Mouse (Mus musculus) right cerebral cortex, postnatal 25 days (tissue): ENCODE results near the gene Rnf19b.

Experiments used
- DNase-seq: peaks from one replicate; pipeline ENCODE4 v3.0.0; 2022

Rnf19b gene

DNA sequence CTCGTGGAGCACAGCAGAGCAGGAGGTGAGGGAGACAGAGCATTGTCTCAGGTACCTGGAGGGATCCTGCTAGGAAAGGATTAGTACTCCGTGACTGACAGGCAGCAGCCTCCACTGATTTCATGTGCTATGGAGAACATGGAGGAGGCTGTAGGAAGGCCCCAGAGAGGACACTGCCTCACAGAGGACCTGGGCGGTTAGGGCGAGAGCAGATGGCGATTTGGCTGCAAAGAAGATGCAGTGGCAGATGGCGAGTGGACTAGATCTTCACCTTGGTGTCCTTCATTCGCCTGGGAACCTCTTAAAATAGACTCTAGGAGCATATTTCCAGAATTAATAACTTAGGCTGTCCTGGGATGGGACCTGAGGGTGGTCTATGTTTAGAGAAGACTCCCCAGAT, 23.0 kb downstream of the Rnf19b start:
- no peak for DNase-seq

DNA sequence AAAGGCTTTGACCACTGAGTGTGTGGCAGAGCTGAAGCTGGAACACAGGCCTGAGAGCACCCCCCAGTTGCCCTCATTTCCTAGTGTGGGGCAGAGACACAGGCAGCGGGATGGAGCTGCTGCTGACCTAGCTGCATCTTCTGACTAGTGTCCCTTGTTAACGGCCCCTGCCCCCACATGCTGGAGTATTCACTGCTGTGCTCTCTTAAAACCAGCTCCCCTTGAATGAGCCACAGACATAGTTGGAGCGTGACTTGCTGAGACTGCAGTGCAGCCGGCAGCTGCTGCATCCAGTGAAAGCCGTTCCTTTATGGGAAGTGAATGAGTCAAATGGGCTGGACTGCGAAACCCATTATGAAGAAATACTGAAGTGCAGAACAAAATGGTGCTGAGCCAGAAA, 23.4 kb downstream of the Rnf19b start:
- DNase-seq, result peak; percentile 16

DNA sequence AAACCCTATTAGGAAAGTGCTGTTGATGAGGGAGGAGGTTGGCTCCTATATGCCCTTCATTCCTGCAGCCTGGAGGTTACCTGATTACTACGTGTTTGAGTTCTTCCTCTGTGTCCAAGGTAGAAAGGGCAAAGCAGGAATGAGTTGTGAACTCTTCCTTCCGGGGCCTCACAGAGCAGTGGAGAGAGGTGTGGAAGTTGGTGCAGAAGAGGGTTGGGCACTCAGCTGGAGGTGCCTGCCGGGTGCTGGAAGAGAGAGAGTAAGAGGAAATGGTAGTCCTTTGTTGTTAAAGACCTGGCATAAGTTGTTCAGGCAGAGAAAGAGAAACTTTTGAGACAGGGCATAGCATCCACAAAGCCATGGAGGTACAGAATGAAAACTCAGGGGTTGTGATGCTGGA, 23.9 kb downstream of the Rnf19b start:
- DNase-seq, result no peak

DNA sequence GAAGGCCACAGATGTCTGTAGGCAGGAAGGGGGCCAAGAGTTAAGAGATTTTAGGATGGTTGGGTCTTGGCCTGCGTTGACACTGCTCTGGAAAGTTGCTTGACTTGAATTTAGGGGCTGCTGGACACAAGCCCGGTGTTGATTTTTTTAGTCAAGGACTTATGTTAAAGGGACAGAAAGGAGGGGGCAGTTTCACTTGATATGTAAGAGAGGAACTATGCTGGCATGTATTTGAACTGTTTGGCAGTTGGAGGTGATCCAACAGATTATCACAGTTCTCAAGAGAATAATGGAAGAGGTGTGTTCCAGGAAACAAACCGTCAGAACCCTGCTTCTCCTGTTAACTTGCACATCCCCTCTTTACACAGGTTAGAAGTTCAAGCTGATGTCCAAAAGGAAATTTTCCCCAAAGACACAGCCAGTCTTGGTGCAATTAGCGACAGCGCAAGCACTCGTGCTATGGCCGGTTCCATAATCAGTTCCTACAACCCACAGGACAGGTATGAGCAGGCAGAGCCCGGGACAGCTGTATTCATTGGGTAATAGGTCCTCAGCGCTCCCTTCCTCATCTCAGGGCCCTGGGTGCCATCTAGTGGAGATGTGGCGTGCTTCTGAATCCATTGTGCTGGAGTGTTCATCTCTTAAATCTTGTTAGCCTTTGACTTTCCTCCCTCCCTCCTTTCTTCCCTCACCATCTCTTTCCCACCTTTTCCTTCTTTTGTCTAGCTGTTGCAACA, 24.5 kb downstream of the Rnf19b start:
- peak; percentile 54 for DNase-seq

DNA sequence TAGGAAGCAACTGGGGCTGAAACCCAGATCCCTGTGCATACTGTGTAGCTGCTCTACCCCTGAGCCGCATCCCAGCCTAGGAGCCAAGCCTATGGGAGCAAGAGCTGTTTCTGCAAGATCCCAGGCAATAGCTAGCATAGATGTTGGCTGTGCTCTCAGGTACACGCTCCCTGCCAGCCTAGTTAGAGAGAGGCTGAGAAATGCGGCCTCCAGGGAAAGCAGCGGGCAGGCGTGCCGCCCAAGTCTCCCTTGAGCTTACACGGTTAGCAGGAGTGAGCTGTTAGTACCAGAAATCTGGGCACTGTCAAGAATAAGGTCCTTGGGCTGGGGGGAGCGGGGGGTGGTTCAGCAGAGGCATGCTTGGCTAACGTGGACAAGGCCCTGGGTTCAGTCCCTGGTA, 26.8 kb downstream of the Rnf19b start:
- no peak for DNase-seq

DNA sequence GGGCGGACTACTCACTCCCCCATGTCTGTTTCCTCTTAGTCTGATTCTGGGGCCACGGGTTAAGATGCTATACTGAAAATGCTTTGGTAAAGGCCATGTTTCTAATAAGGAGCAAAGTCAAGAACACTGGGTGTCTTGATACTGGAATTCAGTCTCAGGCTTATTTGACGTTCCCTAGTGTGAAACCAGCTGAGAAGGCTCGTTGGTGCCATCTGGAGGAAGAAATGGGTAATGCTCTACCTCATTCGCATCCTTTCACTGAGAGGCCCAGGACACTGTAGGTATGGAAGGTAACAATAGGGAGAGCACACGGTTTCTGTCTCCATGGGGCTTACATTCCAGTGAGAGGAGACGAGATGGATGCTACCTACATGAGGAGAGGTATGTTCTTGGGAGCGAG, 28.0 kb downstream of the Rnf19b start:
- DNase-seq, result peak; percentile 55

DNA sequence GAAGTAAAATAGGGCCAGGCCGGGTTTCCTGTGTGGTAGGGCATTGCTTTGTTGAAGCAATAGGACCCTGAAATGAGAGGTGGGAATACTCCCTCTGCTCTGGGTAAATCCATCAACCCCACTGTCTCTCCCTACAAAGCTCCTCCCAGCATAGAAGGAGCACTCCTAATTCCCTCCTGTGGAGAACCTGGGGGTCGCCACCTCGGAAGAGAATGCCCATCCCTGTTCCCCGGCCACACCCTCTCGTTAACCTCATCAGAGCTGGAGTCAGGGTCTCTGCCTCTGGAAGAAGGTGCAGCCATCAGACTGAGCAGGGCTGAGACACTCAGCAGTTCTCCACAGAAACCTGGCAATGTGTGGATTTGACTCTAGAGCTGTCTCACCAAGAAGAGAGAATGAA, 29.8 kb downstream of the Rnf19b start:
- no peak for DNase-seq

DNA sequence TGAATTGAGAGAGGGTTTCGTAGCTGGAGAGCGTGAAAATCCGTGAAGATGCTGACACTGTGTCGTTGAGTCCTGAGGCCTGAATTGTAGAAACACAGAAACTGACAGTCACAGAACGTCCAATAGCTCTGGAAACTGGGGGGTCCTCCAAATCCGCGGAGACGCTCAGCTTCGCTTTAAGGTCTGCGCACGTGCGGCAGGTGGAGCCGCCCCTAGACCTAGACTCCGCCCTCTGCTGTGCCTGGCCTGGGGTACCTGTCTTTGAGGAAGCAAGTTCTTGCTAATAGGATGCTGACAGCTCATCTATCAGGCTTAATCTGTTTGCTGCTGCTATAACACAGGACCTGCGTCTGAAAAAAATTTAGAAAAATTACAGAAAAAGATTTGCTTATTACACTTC, 37.2 kb downstream of the Rnf19b start:
- no peak for DNase-seq

DNA sequence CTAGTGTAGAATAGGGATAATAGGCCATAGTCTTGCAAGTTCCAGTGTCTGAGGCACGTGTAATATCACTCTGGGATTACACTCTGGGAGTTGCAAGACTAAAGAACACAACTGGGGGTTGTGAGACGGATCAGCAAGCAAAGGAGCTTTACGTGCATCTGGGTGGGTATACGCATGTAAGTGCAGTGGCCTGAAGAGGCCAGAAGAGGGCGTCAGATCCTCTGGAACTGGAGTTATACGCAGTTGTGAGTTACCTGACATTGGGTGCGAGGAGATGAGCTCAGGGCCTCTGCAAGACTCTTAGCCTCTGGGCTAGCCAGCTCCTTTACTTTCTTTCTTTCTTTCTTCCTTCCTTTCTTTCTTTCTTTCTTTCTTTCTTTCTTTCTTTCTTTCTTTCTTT, 38.9 kb downstream of the Rnf19b start:
- DNase-seq, result no peak

DNA sequence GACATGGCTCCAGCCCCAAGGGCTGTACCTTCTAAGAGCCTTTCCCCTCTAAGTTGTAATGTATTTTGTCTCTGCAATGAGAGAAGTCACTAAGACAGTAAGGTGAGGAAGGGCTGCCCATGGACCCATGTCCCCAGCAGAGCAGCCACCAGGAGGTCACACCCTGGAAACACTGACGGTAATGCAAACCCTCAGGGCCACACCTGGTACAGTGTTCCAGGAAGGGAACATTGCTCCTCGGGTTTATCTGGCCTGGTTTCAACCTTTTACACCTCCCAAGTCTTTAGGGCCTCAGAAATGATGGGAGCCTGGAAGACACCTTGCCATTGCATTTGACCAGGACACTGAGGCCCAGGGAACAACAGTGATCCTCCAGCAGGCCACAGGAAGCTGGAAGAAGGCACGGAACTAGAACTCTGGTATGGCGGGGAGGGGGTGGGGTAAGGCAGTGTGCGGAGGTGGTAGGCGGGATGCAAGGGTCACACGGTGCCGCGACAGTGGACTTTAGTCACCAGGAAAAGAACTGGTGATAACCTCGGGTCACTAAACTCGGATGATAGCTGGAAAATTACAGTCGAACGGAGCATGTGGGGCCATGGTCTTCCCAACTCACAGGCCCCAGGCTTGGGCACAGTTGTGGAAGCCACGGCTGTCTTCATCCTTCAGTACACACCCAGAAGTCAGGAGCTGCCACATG, 44.2 kb downstream of the Rnf19b start:
- no peak for DNase-seq

DNA sequence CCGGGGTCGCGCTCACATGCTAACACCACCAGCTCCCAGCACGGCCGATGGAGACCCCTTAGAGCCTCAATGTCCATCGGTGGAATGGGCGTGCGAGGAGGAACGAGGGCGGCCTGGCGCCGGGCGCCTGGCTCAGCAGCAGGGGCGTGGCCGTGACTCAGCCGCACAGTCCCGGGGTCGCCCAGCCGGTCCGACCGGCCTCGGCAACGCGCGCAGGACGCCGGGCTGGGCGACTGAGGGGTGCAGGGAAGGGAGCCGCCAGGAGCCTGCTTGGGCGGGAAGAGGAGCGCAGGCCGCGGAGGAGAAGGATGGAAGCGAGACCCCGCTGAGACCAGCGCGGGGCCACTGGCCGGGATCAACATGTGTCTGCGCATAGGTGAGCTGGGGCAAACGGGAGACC, 47.3 kb downstream of the Rnf19b start, which contains the start of gene Tmem54:
TSS of gene Tmem54 (plus strand) at position 193 of the 400 bp plus-strand sequence.
- no peak for DNase-seq

DNA sequence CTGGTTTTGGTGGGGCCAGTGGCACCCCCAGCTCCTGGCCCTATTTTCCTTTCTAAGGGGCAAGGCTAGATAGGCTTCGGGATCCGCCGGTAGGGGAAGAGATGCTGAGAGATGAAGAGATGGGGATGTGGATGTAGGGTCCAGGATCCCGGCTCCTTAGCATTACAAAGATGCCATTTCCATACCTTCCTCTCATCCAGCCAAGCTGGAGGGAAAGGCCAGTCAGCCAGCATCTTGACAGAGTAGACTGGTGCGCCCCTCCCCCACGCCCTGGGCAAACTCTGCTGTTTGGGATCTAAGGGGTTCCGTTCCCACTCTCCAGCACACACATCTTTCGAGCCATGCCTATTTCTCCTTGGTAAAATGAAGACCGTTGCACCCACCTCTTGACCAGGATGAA, 48.0 kb downstream of the Rnf19b start:
- no peak for DNase-seq

DNA sequence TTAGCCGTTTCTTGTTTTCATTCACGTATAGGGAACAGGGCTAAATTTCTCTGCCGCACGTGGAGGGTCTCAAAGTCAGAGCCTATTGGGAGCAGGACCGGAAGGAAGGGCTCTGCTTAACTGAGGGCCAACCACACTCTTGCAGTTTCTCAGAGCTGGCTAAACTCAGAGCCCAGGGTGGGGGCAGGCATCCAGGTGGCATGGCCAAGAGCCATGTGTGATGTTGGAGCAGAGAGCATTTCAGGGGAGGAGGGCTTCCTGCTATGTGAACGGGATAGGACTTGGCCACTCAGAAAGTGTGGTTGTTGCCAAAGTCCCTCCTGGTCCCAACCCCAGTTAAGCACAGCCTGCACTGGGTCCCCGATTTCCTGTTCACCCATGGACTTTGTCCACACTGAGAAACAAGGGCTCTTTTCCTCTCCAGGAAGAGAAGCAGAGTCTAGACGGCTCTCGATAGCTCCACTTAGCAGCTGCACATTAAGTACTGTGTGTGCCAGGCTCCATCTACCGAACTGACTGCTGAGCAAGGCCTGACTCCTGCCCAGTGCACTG, 49.4 kb downstream of the Rnf19b start:
- DNase-seq, result no peak

DNA sequence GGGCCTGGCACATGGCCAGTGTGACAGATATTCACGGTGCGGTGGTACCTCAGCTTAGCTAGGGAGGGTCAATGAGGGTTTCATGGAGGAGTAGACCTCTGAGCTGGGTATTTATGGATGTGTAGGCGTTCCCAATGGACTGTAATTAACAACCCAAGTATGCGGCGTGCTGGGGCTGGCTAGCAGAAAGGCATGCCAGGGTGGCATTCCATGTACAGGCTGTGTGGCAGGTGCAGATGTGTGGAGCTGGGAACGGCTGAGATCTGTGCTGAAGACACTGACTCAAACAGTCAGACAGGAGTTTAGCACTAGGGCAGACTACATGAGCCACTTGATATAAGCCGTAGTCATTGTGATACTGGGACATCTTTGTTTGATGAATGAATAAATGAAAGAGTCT, 50.6 kb downstream of the Rnf19b start:
- no peak for DNase-seq

DNA sequence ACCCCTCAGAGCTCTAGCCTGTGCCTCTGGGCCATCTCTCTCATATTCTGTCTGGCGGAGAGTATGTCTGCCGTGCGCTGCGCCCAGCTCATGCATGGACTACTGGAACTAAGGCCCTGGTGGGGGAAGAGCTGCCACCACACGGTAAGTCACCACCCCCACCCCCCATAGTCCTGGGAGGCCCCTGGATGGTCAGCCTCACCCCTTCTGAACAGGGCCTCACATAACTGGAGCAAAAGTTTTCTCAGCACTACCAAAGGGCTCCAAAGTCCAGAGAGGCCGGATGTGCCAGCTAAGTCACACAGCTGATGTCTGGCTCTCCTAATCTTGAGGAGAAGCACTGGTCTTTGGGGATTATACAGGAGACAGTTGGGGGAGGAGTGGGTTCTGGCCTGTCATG, 52.7 kb downstream of the Rnf19b start:
- DNase-seq, result no peak

DNA sequence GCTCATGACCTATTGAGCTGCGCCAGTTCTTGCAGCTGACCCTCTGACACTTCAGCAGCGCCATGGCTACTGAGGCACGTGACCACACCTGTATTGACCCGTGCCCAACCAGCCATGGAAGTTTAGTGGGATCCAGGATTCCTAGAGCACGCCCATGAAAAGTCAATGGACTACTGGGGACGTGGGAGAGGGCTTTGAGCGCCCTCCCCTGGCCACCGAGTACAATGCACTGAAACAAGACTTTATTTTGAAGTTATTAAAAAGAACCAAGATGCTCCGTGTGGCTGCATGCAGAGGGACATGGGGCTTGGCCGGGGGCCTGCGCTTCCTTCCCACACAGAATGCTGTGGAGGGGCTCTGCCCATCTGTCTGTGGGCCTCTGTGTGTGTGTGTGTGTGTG, 53.3 kb downstream of the Rnf19b start:
- DNase-seq, result no peak

DNA sequence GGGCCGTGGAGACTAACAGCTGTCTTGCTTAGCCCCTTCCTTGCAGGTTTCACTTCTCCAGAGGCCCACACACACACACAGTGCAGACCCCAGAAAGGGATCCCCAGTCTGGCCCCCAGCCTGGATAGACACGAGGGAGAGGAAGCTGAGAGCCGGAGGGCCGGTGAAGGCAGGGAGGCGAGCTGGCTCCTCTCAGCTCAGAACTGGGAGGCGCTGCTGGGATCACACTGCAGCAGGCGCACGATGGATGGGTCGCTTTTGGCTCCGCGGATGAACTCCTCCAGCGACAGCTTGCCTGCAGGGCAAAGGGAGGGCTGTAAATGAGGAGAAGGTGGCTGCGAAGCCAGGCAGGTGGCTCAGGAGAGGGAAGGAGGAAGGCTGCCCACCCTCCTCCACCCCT, 54.2 kb downstream of the Rnf19b start:
- DNase-seq, result no peak

DNA sequence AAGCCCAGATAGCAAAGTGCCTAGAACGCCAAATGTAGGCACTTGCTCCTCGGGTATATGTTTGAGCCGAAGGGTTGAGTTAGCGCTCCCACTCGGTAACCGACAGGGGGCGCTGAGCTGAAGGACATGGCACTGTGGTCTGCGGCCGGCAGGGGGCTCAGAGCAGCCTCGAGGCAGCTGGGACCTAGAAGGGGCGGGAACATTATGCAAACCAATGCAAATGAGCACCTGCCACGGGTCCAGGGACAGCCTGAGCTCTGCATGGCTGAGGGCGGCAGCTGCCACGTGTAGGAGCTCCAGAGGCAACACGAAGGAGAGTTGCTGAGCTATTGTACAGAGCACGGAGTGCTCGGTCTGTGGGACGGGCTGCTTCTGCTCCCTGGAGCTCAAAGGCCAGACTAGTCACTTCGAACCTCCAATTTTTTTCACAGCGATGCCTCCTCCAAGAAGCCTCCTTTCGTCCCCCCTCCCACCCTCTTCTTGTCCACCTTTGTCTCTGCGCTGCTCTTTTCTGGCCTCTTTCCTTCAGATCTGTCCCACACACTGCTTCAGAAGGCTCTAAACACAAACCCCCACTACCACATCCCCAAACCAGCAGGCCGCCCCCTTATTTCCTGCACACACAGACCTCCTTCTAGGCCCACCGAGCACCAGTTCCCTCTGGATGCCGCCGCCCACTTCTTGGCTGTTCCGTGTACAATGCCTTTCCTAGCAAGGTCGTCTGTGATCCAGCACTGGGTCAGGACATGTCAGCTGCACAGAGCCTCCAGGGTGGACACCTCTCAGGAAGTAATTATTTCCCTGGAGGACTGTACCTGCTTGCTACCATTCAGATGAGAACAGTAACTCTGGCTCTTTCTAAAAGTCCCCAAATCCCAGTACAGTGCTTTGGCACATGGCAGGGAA, 55.3 kb downstream of the Rnf19b start:
- peak; percentile 83 for DNase-seq

DNA sequence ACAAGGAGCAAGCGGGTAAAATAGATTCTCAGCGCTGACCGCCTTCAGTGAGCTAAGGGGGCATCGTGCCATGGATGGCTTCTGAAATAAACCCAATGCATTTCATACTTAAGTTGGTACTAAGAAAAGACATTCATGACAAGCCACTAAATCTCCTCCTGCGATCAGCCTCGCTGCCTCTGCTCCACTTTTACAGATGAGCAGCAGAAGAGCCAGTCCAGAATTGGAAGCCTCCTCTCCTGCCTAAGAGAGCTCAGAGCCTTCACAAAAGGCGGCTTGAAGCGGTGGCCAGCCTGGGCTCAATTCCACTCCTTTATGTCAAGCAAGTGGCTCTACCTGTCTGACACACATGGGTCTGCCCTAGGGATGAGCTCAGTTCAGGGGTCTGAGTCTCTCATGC, 58.6 kb downstream of the Rnf19b start:
- no peak for DNase-seq

DNA sequence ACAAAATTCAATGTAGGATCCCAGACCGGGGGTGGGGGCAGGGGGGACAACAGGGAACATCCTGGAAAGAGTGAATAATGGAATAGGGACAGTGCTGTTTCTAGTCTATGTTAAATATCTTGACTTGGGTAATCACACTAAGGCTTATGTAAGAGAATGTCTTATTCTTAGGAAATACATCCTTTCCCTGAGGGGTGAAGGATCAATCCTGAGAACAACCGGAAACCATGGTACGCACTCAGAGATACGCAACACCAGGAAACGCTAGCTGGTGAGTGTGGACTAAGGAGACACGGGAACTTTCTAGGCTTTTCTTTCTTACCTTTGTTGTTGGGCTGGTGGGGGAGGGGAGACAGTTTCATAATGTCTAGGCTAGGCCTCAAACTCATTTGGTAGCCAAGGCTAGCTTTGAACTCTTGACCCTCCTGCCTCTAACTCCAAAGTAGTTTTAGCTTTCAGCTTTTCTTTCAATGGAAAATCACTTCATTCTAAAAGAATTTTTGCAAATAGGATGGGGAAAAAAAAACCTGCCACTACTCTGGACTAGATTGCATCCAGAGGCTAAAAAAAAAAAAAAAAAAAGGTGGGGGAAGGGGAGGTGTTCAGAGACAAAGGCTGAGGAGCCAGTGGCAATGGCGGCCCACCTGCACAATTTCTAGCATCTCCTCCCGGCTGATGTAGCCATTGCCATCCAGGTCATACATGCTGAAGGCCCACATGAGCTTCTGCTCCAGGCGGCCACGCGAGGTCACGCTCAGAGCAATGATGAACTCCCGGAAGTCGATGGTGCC, 59.8 kb downstream of the Rnf19b start:
- DNase-seq, result no peak

DNA sequence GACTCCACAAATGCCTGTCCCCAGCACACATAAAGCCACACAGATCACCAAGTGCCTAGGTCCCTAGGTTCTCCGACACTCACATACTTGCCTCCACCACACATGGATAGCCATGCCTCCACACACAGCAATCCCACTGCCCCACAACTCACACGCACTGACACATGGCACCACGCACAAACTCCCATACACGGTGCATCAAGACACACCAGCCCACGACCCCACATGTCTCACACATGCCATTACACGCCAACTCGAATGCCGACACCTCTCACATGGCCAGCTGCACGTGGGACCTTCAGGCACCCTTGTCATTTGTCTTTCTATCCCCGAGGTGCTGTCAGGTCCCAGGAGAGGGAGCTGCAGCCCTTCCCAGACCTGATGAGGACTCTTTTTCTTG, 61.6 kb downstream of the Rnf19b start:
- DNase-seq, result no peak
